19 mouse cellular contexts compared by ENCODE assay signal in the genomic region with DNA sequence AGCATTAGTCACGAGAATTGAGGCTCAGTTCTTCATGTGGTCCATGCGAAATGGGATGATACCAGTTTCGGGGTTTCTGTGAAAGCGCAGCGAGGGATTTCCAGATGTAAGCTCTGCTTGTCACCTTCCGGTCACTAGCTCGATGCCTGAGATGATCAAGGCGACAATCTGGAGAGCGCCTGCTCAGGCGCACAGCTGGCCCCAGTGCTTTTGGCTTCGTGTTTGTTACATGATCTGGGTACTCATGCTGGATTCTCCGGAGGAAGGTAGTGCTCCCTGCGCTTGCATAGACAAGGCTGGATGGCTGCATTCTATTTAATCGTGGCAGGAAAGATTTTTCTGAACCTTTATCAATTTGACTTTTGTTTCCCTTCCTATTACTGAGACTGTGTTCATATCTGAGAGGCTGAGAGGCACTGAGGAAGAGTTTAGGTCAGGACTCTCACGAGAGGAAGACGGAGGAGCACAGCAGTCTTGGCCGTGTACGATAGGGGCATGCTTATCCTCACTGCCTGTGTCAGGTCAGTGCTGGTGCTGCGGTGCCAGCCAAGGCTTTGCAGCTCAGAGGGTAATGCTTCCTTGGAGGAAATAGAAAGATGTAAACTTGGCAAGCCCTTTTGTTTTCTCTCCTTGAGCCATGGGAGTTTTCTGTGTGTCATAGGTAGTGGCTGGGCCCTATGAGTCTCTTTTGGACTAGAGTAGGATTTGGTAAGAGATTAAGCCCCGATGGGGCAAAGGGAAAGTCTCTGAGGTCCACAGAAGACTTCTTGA.
DNase-seq lines count a peak whose midpoint lies in the region; ATAC-seq and TF ChIP-seq lines count a peak whose summit lies in the region.
"Had no signal": no experiment of that assay in that cellular context is flagged by ENCODE, and none has a peak within 500 bp of the region (broad histone marks: within the 10 kb centered on the region; RNA-seq: fewer than 3 reads in every experiment).

No protein-coding gene starts in this region.

- H3K4me2 ChIP-seq in forebrain, embryonic 14.5 days (ENCODE audit: low read length) = no peak overlapping the region
- H3K4me2 ChIP-seq: hindbrain, embryonic 15.5 days; liver, embryonic 13.5 days had no signal

- H3K27me3 ChIP-seq in forebrain, embryonic 14.5 days (replicated peaks; ENCODE audit: control insufficient read depth, insufficient read depth, low read length) = no peaks in the 10 kb centered on the region
- H3K27me3 ChIP-seq: hindbrain, embryonic 15.5 days; liver, embryonic 13.5 days had no signal

- WGBS in forebrain, embryonic 14.5 days = 88% methylated on average over 20 of the region's 20 CpGs

- H3K36me3 ChIP-seq in forebrain, embryonic 14.5 days (ENCODE audit: control insufficient read depth, insufficient read depth, low read length) = no peaks in the 10 kb centered on the region
- H3K36me3 ChIP-seq: hindbrain, embryonic 15.5 days; liver, embryonic 13.5 days had no signal

- peak overlapping the region; percentile 18; the same call in 1 of the 2 replicates for H3K27ac ChIP-seq in layer of hippocampus, adult 2 months
- no peak overlapping the region for H3K27ac ChIP-seq in forebrain, embryonic 14.5 days (ENCODE audit: low read depth, low read length)
- H3K27ac ChIP-seq: hindbrain, embryonic 15.5 days; liver, embryonic 13.5 days had no signal

- no peak overlapping the region for H3K9ac ChIP-seq in forebrain, embryonic 14.5 days (ENCODE audit: low read length)
- H3K9ac ChIP-seq: forebrain, postnatal 0 days; hindbrain, embryonic 15.5 days; liver, embryonic 13.5 days had no signal

- no peaks in the 10 kb centered on the region for H3K4me1 ChIP-seq in forebrain, embryonic 14.5 days (ENCODE audit: control insufficient read depth, insufficient read depth, low read length)
- H3K4me1 ChIP-seq: hindbrain, embryonic 15.5 days; liver, embryonic 13.5 days had no signal

- H3K9me3 ChIP-seq in forebrain, embryonic 14.5 days (replicated peaks; ENCODE audit: control insufficient read depth, low read length) = no peaks in the 10 kb centered on the region
- H3K9me3 ChIP-seq: hindbrain, embryonic 15.5 days; liver, embryonic 13.5 days had no signal

- peak; percentile 46 for DNase-seq in adrenal gland, postnatal 10 days
- no peak for DNase-seq in adrenal gland, adult 8-10 months
- DNase-seq in layer of hippocampus, adult 2 months (ENCODE audit: low spot score in 2 of 2) = no peak
- no peak for DNase-seq in layer of hippocampus, adult 9-11 months
- DNase-seq in Muller cell, postnatal 12 days (ENCODE audit: inconsistent ontology term) = peak; percentile 42
- DNase-seq in lung, postnatal 36 days = peak; percentile 56
- DNase-seq in forebrain, embryonic 14.5 days (ENCODE audit: low spot score) = no peak
- no peak for DNase-seq in right cerebral cortex, adult 2 months (ENCODE audit: low spot score in 2 of 2)
- DNase-seq: cerebellum, adult 9-10 months; forebrain, postnatal 0 days; heart, postnatal 10 days; kidney, adult 11 months; kidney, postnatal 36 days; left cerebral cortex, postnatal 4 days; liver, embryonic 13.5 days; midbrain, embryonic 14.5 days; right cerebral cortex, postnatal 4 days had no signal

- no peak for TF ChIP-seq CTCF in layer of hippocampus, adult 2 months (conservative IDR thresholded peaks at IDR 0.05)

- no peak overlapping the region for H3K4me3 ChIP-seq in layer of hippocampus, adult 2 months
- no peak overlapping the region for H3K4me3 ChIP-seq in forebrain, embryonic 14.5 days (ENCODE audit: low read depth, low read length)
- H3K4me3 ChIP-seq: erythroblast, embryonic 14.5 days; hindbrain, embryonic 15.5 days; liver, embryonic 13.5 days had no signal

- ATAC-seq in forebrain, embryonic 14.5 days = no peak
- ATAC-seq: forebrain, postnatal 0 days had no signal

Comparison
In these comparisons a context has a peak if more than half of its experiments do, and no peak if none do; other contexts are left out.
1. DNase-seq: peak in adrenal gland, postnatal 10 days (single experiment), Muller cell, postnatal 12 days (single experiment) and lung, postnatal 36 days (single experiment); none in adrenal gland, adult 8-10 months (single experiment), layer of hippocampus, adult 2 months (0 of 2), layer of hippocampus, adult 9-11 months (single experiment), forebrain, embryonic 14.5 days (single experiment) and right cerebral cortex, adult 2 months (0 of 2).